Comparison of ENCODE assay signal across 17 mouse cellular contexts in genomic region chr5:21414116-21414820, GRCm38 (mm10). TPM values are rescaled to one million over a fixed set of nuclear protein-coding genes. Genes with fewer than 3 reads are reported as not detected.
DNase-seq lines count a peak whose midpoint lies in the region; ATAC-seq lines count a peak whose summit lies in the region.
"Had no signal": no experiment of that assay in that cellular context is flagged by ENCODE, and none has a peak within 500 bp of the region (broad histone marks: within the 10 kb centered on the region; RNA-seq: fewer than 3 reads in every experiment).

No protein-coding gene starts in this region.

- no peak overlapping the region for H3K9ac ChIP-seq in liver, embryonic 12.5 days
- H3K9ac ChIP-seq: embryonic facial prominence, embryonic 13.5 days; limb, embryonic 13.5 days; liver, embryonic 15.5 days had no signal

- H3K4me1 ChIP-seq in liver, embryonic 12.5 days = peaks cover 6% of the 10 kb centered on the region; the same call in 1 of the 2 replicates
- H3K4me1 ChIP-seq: embryonic facial prominence, embryonic 13.5 days; limb, embryonic 13.5 days; liver, embryonic 15.5 days had no signal

- ATAC-seq in liver, embryonic 12.5 days = no peak
- no peak for ATAC-seq in cerebellum, adult (ENCODE audit: insufficient number of reproducible peaks, low FRiP score, low TSS enrichment)

- H3K27ac ChIP-seq in liver, embryonic 12.5 days = no peak overlapping the region
- H3K27ac ChIP-seq: embryonic facial prominence, embryonic 13.5 days; limb, embryonic 13.5 days; liver, embryonic 15.5 days had no signal

- no peaks in the 10 kb centered on the region for H3K36me3 ChIP-seq in liver, embryonic 12.5 days
- H3K36me3 ChIP-seq: embryonic facial prominence, embryonic 13.5 days; limb, embryonic 13.5 days; liver, embryonic 15.5 days had no signal

- H3K27me3 ChIP-seq in liver, embryonic 12.5 days (replicated peaks) = no peaks in the 10 kb centered on the region
- H3K27me3 ChIP-seq: embryonic facial prominence, embryonic 13.5 days; limb, embryonic 13.5 days; liver, embryonic 15.5 days had no signal

- 32% methylated on average over 1 of the region's 1 CpGs for WGBS in liver, embryonic 12.5 days (ENCODE audit: insufficient replicate concordance)

- no peak overlapping the region for H3K4me2 ChIP-seq in liver, embryonic 12.5 days
- H3K4me2 ChIP-seq: embryonic facial prominence, embryonic 13.5 days; limb, embryonic 13.5 days; liver, embryonic 15.5 days had no signal

- H3K4me3 ChIP-seq in liver, embryonic 12.5 days = no peak overlapping the region
- H3K4me3 ChIP-seq: embryonic facial prominence, embryonic 13.5 days; limb, embryonic 13.5 days; liver, embryonic 15.5 days had no signal

- H3K9me3 ChIP-seq in liver, embryonic 12.5 days (replicated peaks) = no peaks in the 10 kb centered on the region
- H3K9me3 ChIP-seq: embryonic facial prominence, embryonic 13.5 days; limb, embryonic 13.5 days; liver, embryonic 15.5 days had no signal

- DNase-seq in 416B (ENCODE audit: low read depth) = peak; percentile 57
- peak; percentile 58 for DNase-seq in CD4-positive helper T cell, adult 2 months (ENCODE audit: low read depth, low spot score)
- peak; percentile 49 for DNase-seq in T-cell, adult 2 months (ENCODE audit: low spot score)
- DNase-seq in natural killer cell, adult 2 months (ENCODE audit: low spot score in 2 of 2) = peak; percentile 28 to 33
- DNase-seq in frontal cortex, postnatal 14 days (ENCODE audit: low spot score in 2 of 2) = no peak
- DNase-seq: adrenal gland, postnatal 25 days; cerebellum, adult 2 months; gastrocnemius, postnatal 14 days; kidney, adult 9 months; kidney, postnatal 4 days; lung, postnatal 10 days; retina, postnatal 1 day had no signal

RNA-seq across cellular contexts. Expression of gene Ccdc146, which starts 10.2 kb away (rescaled TPM):
- polyA plus RNA-seq in liver, embryonic 12.5 days (2016; fragmentation: Nextera tagmentation; extraction: Ambion mirVana) = not detected in 2 replicates
- polyA plus RNA-seq: embryonic facial prominence, embryonic 13.5 days; limb, embryonic 13.5 days; liver, embryonic 15.5 days had no signal

RNA-seq across cellular contexts. Expression of gene Fam185a, which starts 10.5 kb away (rescaled TPM):
- 5.7 and 5.8 TPM in 2 replicates for polyA plus RNA-seq in liver, embryonic 12.5 days (2016; fragmentation: Nextera tagmentation; extraction: Ambion mirVana)

RNA-seq across cellular contexts. Expression of gene Fgl2, which starts 41.8 kb away (rescaled TPM):
- 1.4 and 1.5 TPM in 2 replicates for polyA plus RNA-seq in liver, embryonic 12.5 days (2016; fragmentation: Nextera tagmentation; extraction: Ambion mirVana)

Comparison
In these comparisons a context has a peak if more than half of its experiments do, and no peak if none do; other contexts are left out.
1. DNase-seq: peak in 416B (single experiment), CD4-positive helper T cell, adult 2 months (single experiment), T-cell, adult 2 months (single experiment) and natural killer cell, adult 2 months (2 of 2); none in frontal cortex, postnatal 14 days (0 of 2).